Mouse (Mus musculus): ENCODE data around the gene Auts2.

GRCm38 (mm10) chr5:131749211-131749610 lies 793.9 kb downstream of the Auts2 start:
- TF ChIP-seq ZC3H11A (IDR thresholded peaks at IDR 0.05; ENCODE audit: borderline replicate concordance, low read depth, low read length), result no peak
- no peak for TF ChIP-seq ZNF384 (IDR thresholded peaks at IDR 0.05; ENCODE audit: low read depth, low read length)
- no peak for TF ChIP-seq HCFC1 (IDR thresholded peaks at IDR 0.05; ENCODE audit: borderline replicate concordance, insufficient read depth, low read length)
- TF ChIP-seq MAFK (IDR thresholded peaks at IDR 0.05; ENCODE audit: insufficient read depth, low read depth, low read length), result no peak
